Mouse (Mus musculus): ENCODE measurements around the gene Pip5k1a. TPM values are rescaled to one million over a fixed set of nuclear protein-coding genes. Genes with fewer than 3 reads are reported as not detected.
A peak's percentile ranks its signal among the peaks of the same experiment; 100 is the strongest.
"Not testable (repeated sequence)": the region's sequence is repeated elsewhere in the genome, so short reads cannot be mapped to it uniquely, and the experiment has no call there.

Pip5k1a gene
- total RNA-seq, 2 experiments from 2014 or later, result 14.2 to 15.2 TPM

- DNase-seq (ENCODE audit: low spot score), result no peak
- intact Hi-C loops (cut with DNase I), result no loop called here
Measured at GRCm38 (mm10) chr3:95052959-95053358, 53.8 kb downstream of the Pip5k1a start.

GRCm38 (mm10) chr3:95047914-95048313 is 58.8 kb downstream of the Pip5k1a start:
- intact Hi-C loops (cut with DNase I), result no loop called here

DNA sequence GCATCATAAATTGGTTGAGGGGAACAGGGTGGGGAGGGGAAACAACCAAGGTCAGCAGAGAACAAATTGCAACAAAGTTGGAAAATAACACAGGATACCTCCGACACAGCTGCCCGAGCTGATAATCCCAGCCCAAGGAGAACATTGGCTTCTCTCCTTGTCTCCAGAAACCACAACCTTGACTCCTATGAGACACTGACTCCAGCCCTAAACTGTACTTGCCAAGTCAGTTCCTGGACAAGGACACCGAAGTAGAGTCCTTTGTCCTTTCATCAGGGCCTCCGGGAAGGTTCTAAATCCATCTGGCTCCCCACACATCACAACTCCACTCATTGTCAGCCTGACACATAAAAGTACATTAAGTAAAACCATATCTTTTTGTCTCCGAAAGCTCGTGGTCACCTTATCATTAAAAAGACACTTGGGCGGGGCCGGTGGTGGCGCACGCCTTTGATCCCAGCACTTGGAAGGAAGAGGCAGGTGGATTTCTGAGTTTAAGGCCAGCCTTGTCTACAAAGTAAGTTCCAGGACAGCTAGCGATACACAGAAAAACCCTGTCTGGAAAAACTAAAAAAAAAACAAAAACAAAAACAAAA is 60.2 kb downstream of the Pip5k1a start:
- no peak for DNase-seq (ENCODE audit: low spot score)
- intact Hi-C loops (cut with DNase I), result no loop called here

More at GRCm38 (mm10) chr3:95047914-95048313, 58.8 kb downstream of the Pip5k1a start:
- no peak for DNase-seq (ENCODE audit: low spot score)

DNA sequence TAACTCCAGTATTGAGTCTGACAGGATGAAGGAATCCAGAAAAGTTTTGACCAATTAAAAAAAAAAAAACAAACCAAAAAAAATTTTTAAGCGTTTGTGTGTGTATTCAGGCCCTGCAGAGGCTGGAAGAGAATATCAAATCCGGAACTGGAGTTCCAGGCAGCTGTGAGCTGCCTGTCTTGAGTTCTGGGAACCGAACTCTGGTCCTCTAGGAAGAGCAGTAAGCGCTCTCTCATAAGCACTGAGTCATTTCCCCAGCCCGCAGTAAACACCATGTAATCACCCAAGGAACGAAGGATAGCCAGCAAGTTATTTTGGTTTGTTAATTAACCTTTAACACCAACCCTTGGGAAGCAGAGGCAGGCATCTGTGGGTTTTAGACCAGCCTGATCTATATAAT is 63.5 kb downstream of the Pip5k1a start:
- intact Hi-C loops (cut with DNase I), result no loop called here
- DNase-seq (ENCODE audit: low spot score), result no peak

GRCm38 (mm10) chr3:95042838-95043229 is 63.9 kb downstream of the Pip5k1a start:
- intact Hi-C loops (cut with DNase I), result no loop called here
- DNase-seq (ENCODE audit: low spot score), result no peak

DNA sequence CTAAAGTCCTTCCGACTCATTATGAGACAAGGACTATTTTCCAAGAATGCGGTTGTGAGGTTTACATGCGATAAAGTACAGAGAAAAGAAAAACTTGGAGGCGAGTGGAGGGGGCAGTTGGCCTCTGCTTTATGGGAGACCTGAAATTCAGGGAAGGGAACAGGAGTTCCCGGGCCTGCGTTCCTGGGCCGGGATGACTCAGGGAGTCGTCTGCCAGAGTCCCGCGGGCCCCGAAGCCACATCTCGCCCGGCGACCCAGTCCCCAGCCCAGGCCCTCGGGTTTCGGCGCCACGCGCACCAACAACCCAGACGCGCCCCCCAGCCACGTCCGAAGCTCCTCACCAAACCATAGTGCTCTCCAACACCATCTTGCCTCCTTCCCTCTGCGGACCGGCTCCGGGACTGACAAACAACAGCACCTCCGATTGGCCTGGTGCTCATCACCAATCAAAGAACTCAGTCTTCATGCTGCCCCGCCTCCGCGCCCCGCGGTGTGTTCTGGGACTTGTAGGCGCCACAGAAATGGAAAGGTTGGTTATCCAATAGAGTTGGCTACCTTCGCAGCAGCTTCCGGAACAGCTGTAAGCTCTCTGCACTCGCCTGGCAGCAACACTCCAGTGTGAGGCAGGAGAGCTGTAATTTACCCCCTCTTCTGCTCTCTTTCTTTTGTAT is 64.4 kb downstream of the Pip5k1a start, which contains the start of gene Psmd4:
Gene Psmd4 (minus strand): TSS at position 449 of the 672 bp plus-strand sequence.
- intact Hi-C loops (cut with DNase I), result no loop called here
- peak; percentile 98 for DNase-seq (ENCODE audit: low spot score)

GRCm38 (mm10) chr3:95041625-95042024 is 65.1 kb downstream of the Pip5k1a start:
- intact Hi-C loops (cut with DNase I), result no loop called here
- DNase-seq (ENCODE audit: low spot score), result no peak

GRCm38 (mm10) chr3:95029953-95030352 is 76.8 kb downstream of the Pip5k1a start:
- intact Hi-C loops (cut with DNase I), result no loop called here
- DNase-seq (ENCODE audit: low spot score), result no peak

- DNase-seq (ENCODE audit: low spot score); intact Hi-C loops (cut with DNase I): not testable (repeated sequence)
Measured at GRCm38 (mm10) chr3:95029291-95029827, 77.4 kb downstream of the Pip5k1a start.

DNA sequence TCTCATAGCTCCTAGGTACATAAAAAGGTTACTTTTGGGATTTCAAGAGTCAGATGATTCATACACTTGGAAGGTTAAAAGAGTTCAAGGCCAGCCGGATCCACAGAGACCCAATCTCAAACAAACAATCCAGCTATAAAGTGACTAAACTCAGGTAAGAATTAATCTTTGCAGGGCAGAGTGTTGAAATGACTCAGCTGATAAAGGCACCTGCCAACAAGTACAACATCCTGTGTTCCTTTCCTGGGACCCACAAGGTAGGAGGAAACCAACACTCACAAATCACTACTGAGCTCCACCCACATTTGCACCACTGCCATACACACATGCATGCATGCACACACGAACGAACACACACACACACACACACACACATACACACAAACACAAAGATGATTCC is 78.1 kb downstream of the Pip5k1a start:
- intact Hi-C loops (cut with DNase I), result no loop called here

GRCm38 (mm10) chr3:95027701-95028100 is 79.0 kb downstream of the Pip5k1a start:
- intact Hi-C loops (cut with DNase I), result no loop called here
- DNase-seq (ENCODE audit: low spot score), result no peak

More for the DNA sequence above, 78.1 kb downstream of the Pip5k1a start:
- no peak for DNase-seq (ENCODE audit: low spot score)

DNA sequence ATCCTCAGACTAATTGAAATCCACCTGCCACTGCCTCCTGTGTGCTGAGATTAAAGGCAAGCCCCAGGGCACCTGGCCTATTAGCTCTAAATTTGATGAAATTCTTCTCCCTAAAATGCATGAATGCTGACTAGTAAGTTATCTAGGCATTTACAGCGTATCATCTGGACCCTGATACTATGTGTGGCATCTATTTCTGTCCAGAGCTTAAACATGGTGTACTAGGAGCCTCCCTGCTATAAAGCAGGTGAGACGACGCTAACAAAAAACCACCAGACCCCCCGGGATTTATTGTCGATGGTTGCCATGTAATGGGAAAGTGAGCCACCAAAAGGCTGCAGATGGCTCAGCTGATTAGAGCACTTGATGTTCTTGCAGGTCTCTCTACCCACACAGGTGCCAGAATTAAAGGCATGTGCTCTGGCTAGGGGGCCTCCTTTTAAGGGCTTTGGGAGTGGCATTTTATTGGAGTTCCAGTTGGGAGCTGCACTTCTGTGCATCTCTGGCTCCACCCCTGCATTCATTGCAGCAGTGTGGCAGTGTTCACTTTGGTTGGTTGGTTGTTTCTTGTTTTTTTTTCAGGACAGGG is 79.6 kb downstream of the Pip5k1a start:
- intact Hi-C loops (cut with DNase I), result no loop called here
- DNase-seq (ENCODE audit: low spot score), result no peak

- intact Hi-C loops (cut with DNase I), result no loop called here
Measured at GRCm38 (mm10) chr3:95025202-95025601, 81.5 kb downstream of the Pip5k1a start.

DNA sequence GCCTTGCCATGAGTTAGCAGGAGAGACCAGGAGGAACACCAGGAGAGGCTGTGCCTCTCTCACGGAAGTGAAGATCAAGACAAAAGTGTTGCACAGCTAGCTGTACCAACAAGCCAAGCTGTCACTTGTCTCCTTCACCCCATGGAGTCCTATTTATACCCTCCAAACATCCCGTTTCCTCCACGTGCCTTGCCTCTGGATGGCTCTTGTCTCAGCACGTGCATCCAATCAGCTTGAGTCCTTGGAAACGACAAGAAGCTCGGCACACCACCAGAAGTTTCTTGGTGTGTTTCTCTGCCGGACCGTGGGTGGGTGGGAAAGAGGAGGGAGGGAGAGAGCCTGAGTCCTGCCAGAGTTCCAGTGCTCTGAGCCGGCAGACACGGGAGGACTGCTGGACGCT is 82.2 kb downstream of the Pip5k1a start:
- DNase-seq (ENCODE audit: low spot score), result no peak
- intact Hi-C loops (cut with DNase I), result no loop called here

More at GRCm38 (mm10) chr3:95025202-95025601, 81.5 kb downstream of the Pip5k1a start:
- DNase-seq (ENCODE audit: low spot score), result no peak

DNA sequence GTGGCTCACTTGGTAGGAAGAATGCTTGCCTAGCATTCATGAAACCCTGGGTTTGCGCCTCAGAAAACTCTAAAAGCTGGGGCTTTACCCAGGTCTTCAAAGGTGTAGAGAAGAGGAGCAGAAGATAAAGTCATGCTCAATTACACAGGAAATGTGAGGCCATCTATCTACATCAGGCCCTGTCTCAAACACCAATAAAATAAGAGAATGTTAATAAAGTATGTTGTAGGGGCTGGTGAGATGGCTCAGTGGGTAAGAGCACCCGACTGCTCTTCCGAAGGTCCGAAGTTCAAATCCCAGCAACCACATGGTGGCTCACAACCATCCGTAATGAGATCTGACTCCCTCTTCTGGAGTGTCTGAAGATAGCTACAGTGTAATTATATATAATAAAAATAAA is 85.8 kb downstream of the Pip5k1a start:
- DNase-seq (ENCODE audit: low spot score); intact Hi-C loops (cut with DNase I): not testable (repeated sequence)

GRCm38 (mm10) chr3:95018741-95019140 is 88.0 kb downstream of the Pip5k1a start:
- DNase-seq (ENCODE audit: low spot score), result no peak
- intact Hi-C loops (cut with DNase I), result no loop called here

GRCm38 (mm10) chr3:95016532-95017056 is 90.1 kb downstream of the Pip5k1a start:
- intact Hi-C loops (cut with DNase I), result no loop called here
- DNase-seq (ENCODE audit: low spot score), result no peak

- DNase-seq (ENCODE audit: low spot score), result peak; percentile 88
- intact Hi-C loops (cut with DNase I), result no loop called here
Measured at GRCm38 (mm10) chr3:95015891-95016531, 90.7 kb downstream of the Pip5k1a start.

DNA sequence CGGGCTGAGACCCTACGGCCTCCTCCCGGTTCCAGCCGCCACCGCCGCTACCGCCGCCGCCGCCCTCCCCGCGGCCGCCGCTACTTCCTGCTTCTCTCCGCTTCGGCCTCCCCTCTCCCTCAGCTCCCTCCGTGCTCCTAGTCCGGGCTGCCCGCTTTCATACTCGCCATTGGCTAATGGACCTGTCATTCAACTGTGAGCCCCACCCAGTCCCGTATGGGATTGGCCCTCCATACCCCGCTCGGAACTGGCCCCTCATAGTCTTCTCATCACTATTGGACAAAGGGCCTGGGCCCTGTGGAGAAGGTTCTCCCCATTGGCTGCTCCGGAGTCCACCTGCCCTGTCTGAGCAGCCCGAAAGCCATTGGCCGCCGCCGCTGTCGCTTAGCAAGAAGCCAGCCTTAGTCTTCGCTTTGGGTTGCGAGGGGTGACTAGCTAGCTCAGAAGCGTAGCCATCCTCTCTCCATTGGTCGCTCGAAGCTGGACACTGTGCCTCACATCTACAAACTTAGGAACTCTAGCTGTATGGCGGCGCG is 91.3 kb downstream of the Pip5k1a start, which contains the start of gene Zfp687:
Gene Zfp687 (minus strand): TSS at position 112 of the 536 bp plus-strand sequence.
- intact Hi-C loops (cut with DNase I), result no loop called here
- DNase-seq (ENCODE audit: low spot score), result peak; percentile 99

All from heart, postnatal 25 days (tissue).